Mouse (Mus musculus) cerebellum, adult 8-10 months (tissue): ENCODE data around the gene Ttc1.

Experiments used
- DNase-seq: peaks from one replicate; pipeline ENCODE4 v3.0.0; 2022

Ttc1 gene

DNA sequence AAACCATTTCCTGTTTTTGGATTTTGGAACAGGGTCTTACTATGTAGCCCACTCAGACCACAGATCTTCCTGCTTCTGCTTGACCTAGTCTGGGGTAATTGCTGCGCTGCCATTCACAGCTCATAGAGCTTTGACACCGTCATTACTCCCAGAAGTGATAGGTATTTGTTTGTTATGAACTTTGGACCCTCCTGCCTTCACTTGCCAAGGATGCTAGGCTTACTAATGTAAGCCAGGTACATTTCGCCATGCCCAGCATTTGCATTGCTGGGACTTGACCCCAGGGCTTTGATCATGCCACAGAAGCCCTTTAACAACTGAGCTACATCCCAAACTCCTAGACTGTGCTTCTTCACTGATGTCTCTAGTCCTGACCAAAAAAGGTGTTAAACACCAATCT, 47.5 kb downstream of the Ttc1 start:
- no peak for DNase-seq

DNA sequence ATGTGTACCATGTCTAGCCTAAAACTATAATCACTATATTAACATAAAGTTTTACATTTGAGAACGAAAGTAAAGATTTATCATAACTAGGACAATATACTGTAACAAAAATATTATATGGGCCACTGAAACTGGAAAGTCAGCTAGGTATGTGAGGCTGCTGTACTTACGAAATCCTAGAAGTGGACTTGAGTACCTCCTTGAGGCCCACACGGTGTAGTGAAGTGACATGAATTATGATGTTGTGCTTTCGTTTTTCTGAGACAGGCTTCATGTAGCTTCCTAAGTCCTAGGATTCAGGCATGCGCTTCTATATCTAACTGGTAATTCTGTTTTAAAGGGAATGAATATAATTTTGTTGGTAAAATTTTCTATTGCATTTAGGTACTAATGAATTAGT, 49.2 kb downstream of the Ttc1 start:
- DNase-seq, result no peak

DNA sequence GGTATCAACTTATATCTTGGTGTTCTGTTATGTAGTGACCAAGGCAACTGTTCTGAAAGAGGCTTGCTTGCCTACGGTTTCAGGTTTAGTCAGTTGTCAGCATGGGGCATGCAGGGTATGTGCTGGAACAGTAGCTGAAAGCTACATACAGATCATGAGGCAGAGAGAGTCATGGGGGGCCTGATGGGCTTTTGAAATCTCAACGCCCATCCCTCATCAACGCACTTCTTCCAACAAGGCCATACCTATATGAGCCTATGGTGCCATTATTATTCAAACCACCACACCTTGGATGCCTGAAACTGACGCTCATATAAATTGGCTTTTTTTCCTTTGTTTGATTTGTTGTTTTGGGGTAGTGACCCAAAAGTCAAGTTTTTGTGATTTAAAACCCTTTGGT, 51.2 kb downstream of the Ttc1 start:
- no peak for DNase-seq

DNA sequence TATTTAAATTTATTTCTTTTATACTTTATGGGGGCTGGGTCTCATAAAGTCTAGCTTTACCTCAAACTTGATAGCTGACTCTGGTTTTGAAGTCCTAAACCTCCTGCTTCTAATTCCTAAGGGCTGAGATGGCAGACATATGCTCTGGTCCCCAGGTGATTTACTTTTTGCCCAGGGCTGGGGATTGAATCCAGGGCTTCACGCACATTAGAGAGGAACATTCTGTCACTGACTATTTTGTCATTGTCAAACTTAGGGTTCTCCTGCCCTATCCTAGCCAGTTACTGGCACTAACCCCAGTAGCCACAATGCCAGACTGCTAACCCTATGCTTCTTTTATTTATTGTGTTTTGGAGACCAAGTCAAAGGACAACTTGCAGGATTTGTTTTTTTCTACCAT, 59.0 kb downstream of the Ttc1 start:
- DNase-seq, result no peak

DNA sequence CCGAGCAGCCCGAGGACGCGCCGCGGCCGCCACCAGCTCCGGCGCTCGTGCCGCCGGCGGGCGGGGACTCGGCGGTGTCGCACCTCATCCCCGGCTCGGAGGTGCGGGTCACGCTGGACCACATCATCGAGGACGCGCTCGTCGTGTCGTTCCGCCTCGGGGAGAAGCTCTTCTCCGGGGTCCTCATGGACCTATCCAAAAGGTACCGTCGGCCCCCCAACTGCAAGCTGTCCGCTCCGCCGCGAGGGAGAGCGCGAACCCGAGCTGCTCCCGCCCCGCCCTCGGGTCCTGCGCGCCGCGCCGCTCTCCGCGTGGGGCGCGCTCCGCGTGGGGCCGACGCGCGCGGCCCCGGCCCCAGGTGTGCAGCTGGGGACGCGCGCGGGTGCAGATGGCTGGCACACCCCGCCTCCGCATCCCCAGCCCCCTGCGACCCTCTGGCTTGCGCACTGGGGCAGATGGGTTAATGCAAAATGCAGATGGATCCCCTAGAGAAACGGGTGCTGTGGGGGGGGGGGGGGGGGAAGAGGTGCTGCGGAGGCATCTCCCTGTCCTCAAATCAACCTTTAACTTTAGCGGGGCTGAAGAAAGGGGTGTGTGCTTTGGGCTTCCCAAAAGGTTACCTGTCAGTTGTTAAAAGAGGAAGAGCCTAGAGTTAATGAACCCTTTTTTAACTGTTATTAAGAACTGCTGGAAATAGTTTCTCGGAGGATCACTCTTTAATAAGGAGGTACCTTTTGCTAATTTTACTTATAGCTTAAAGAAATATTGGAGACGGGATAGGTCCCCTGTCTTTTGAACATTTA, 65.2 kb downstream of the Ttc1 start:
- DNase-seq, result peak; percentile 73

DNA sequence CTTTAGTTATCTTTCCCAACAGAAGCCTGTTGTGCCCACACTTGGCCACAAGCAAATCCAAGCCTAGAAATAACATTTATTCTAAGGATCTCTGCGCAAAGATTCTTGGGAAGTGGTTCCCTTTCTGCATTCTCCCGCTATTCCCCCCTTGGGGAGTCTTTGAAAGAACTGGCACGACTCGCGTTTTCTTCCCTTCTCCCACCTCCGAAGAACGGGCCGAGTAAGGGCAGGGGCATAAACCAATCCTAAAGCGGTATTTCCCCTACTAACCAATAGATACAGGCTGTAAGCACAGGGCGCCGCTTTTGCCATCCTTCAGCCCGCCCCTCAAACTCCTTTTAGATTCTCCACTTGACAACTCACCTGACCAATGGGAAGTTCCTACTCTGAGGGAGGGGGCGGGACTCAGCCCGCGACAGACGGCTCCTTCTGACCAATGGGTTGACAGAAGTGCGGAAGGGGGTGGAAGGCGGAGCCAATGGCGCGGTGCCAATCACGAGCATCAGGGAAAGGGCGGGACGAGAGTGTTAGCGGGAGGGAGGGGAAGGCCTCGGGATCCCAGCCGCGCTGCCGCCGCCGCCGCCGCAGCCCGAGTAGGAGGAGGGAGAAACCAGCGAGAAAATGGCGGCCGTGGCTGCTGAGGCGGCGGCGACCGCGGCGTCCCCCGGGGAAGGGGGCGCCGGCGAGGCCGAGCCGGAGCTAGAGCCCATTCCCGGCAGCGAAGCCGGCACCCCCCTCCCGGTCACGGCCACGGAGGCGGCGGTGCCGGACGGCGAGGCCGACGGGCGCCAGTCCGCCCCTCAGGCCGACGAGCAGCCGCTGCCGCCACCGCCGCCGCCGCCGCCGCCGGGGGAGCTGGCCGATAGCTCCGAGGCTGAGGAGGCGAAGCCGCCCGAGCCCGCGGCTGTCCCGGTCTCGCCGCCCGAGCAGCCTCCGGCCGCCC, 66.1 kb downstream of the Ttc1 start, which contains the start of gene Pwwp2a:
Gene Pwwp2a, plus strand, starts transcription at position 527 of the 943 bp plus-strand sequence.
- DNase-seq, result peak; percentile 99
